Mouse (Mus musculus) thymus, postnatal 14 days (tissue): ENCODE results near the gene Smgc.
A peak's percentile ranks its signal among the peaks of the same experiment; 100 is the strongest.
"Not testable (repeated sequence)": the region's sequence is repeated elsewhere in the genome, so short reads cannot be mapped to it uniquely, and the experiment has no call there.

ENCODE experiments used
- DNase-seq: peaks from one replicate; pipeline ENCODE4 v3.0.0; 2021

Gene Smgc

DNA sequence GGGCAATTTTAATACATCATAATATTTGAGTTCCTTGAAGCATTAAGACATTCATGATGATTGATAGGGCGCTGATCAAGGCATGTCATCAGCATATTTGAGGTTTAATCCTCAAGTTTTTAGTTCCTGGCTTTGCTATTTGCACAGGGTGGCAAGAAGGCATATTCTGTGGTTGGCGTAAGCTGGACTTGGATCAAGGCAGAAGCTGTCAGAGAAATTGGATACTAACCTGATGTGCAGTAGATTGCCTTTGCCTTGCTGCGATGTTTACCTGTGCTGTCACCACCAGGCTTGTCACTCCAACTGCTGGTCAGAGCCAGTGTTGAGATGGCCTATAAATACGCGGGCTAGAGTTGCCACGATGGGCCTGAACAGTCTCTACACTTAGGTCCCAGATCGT, at the start of gene Smgc:
TSS of gene Smgc (plus strand) at position 301 of the 400 bp plus-strand sequence.
- DNase-seq, result no peak

DNA sequence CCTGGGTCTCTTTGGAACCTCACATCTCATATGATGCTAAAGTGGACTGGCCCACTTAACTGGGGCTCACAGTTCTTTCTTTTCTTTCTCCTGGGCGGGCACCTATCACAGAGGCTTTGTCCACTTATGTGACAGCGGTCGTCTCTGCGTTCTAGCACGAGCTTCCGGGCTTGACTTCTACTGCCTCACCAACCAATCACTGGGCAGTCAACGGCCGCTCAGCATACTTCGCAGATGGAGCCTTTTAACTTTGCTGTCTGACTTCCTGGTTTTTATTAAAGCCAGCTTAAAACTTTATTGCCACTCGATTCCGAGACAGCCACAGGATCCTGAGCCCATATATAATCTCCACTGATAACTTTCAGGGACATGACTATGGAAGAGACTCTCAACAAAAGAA, 49.7 kb upstream of the Smgc start:
- DNase-seq, result no peak

GRCm38 (mm10) chr15:91806463-91806862, 31.6 kb upstream of the Smgc start:
- no peak for DNase-seq

GRCm38 (mm10) chr15:91835319-91835718, 2.7 kb upstream of the Smgc start:
- no peak for DNase-seq

DNA sequence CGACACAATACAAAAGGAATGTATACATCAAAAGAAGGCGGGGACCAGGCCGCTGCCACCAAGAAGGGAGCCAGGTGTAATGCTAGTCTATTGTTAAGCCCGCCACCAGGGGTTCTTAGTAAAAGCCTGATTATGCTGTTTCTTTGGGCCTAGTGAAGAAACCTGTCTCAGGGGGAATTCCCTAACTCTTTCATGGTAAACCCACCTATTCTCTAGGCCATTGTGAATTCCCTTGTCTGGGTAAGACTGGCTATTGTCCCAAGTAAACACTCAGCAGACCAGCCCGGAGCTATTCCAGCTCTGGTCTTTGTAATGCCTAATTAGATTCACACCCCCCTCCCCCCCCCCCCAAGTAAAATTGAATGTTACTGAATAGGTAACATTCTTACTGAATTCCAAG, 26.1 kb downstream of the Smgc start:
- DNase-seq, result not testable (repeated sequence)

GRCm38 (mm10) chr15:91900245-91900644, 62.2 kb downstream of the Smgc start:
- peak; percentile 3 for DNase-seq

DNA sequence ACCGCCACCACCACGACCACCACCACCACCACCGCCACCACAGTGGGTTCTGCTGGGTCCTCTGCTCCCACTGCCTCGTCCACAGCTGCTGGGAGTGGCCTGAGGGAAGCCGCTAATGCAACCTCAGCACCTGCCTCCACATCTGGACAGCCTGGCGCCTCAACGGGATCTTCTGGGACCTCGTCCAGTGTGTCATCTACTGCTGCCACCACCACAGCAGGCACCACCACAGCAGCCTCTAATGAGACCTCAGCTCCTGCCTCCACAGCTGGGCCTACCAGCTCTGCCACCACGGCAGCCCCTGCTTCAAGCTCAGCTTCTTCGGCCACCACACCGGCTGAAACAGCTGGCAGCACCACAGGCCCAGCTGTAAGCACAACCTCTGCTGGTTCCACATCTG, 69.0 kb downstream of the Smgc start:
- DNase-seq, result peak; percentile 36
